Mouse (Mus musculus): ENCODE measurements at regions not wholly inside any gene's neighbourhood (a gene's known extent, or its start where the extent isn't known, plus 50 kb on each side); places are given as distances from the start of the nearest gene placed in this dataset.

- POLR2A ChIA-PET, result interaction anchor here (0.6 kb wide), 1 partner anchor 640 kb away, joined by 3 read pairs; no protein-coding TSS in a partner anchor
- TF ChIP-seq CTCF (IDR thresholded peaks at IDR 0.05), result no peak
- DNase-seq (ENCODE audit: low read depth, low spot score), result no peak
- in situ Hi-C loops (cut with MboI; ENCODE audit: low pct_unique_long_range_greater_than_20kb), result no loop called here
- H3K27me3 ChIP-seq, result no peaks in the 10 kb centered on the region
- CTCF ChIA-PET, result no interaction called here
- no peak for ATAC-seq
These were observed 148.9 kb upstream of the Nr2f2 start for GRCm38 (mm10) chr7:70515341-70515851.

GRCm38 (mm10) chr7:70514666-70515065 lies 148.1 kb upstream of the Nr2f2 start:
- no peaks in the 10 kb centered on the region for H3K27me3 ChIP-seq
- in situ Hi-C loops (cut with MboI; ENCODE audit: low pct_unique_long_range_greater_than_20kb), result no loop called here
- ATAC-seq (peak; percentile 47), DNase-seq (ENCODE audit: low read depth, low spot score) (no peak)
- TF ChIP-seq CTCF (IDR thresholded peaks at IDR 0.05), result no peak
- CTCF ChIA-PET, result interaction anchor here (1.4 kb wide), 1 partner anchor 150 kb away, joined by 3 read pairs; no protein-coding TSS in a partner anchor
- POLR2A ChIA-PET, result no interaction called here

DNA sequence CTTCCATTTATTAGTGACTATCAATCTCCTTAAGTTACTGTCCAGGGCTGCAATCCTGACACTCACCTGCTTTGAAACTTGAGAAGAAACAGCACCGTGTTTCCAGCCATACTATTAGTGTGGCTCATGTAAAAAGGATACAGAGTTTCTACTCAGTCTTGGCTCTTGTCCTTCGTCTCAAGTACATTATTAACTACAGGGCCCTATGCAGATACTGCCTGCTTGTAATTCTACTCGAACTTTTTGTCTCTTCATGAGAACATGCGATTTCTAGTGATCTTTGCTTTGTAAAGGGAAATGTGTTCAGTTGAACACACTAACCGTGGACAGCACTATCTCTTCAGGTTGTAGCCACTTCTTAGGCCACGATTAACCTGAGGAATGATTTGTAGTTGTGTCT lies 145.8 kb upstream of the Nr2f2 start:
- no peaks in the 10 kb centered on the region for H3K27me3 ChIP-seq
- POLR2A ChIA-PET, result no interaction called here
- DNase-seq (ENCODE audit: low read depth, low spot score) (no peak), ATAC-seq (no peak)
- CTCF ChIA-PET, result no interaction called here
- in situ Hi-C loops (cut with MboI; ENCODE audit: low pct_unique_long_range_greater_than_20kb), result no loop called here
- no peak for TF ChIP-seq CTCF (IDR thresholded peaks at IDR 0.05)

- no peaks in the 10 kb centered on the region for H3K27me3 ChIP-seq
- POLR2A ChIA-PET, result no interaction called here
- no peak for ATAC-seq
- TF ChIP-seq CTCF (IDR thresholded peaks at IDR 0.05), result no peak
- CTCF ChIA-PET, result interaction anchor here (1.3 kb wide), 1 partner anchor 40 kb away, joined by 4 read pairs; no protein-coding TSS in a partner anchor
- in situ Hi-C loops (cut with MboI; ENCODE audit: low pct_unique_long_range_greater_than_20kb), result no loop called here
- DNase-seq (ENCODE audit: low read depth, low spot score), result no peak
These were observed 139.2 kb upstream of the Nr2f2 start for GRCm38 (mm10) chr7:70505671-70506181.

- H3K27me3 ChIP-seq, result no peaks in the 10 kb centered on the region
- no peak for DNase-seq (ENCODE audit: low read depth, low spot score)
- no peak for TF ChIP-seq CTCF (IDR thresholded peaks at IDR 0.05)
- in situ Hi-C loops (cut with MboI; ENCODE audit: low pct_unique_long_range_greater_than_20kb), result no loop called here
- CTCF ChIA-PET, result no interaction called here
- ATAC-seq, result no peak
- POLR2A ChIA-PET, result no interaction called here
These were observed 135.3 kb upstream of the Nr2f2 start for GRCm38 (mm10) chr7:70501821-70502220.

DNA sequence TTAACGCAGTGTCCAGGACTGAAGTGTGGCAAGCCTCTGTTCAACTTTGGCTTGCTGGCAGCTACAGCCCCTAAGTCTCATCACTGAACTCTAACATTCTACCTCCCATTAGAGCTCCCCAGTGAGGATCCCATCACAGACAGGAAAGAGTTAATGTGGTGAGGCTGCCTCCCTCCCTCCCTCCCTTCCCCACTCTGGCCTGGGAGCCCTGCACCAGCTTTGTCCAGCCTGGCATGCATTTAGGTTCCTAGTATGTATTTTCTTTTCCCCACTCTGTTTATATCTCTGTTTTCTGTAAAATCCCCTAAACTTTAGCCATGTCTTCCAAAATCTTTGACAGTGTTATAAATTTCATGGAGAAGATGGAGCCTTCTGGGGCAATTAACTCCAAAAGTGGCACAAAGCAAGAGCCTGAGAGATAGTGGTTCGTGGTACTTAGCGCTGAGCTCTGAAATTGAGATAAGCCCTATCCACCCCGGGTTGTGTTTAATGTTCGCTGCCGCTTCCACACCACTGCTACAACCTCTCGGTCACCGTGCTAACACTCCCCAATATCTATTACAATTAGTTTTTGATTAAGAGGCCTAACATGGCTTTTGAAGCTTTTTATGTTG lies 130.1 kb upstream of the Nr2f2 start:
- no peaks in the 10 kb centered on the region for H3K27me3 ChIP-seq
- POLR2A ChIA-PET, result interaction anchor here (0.5 to 0.6 kb wide), 2 partner anchors 8 to 396 kb away, joined by 5 to 8 read pairs; no protein-coding TSS in a partner anchor
- ATAC-seq (no peak), DNase-seq (ENCODE audit: low read depth, low spot score) (no peak)
- CTCF ChIA-PET, result interaction anchor here (1.1 to 1.3 kb wide), 3 partner anchors 13 to 36 kb away, joined by 3 to 4 read pairs (median 3); no protein-coding TSS in a partner anchor
- in situ Hi-C loops (cut with MboI; ENCODE audit: low pct_unique_long_range_greater_than_20kb), result no loop called here
- no peak for TF ChIP-seq CTCF (IDR thresholded peaks at IDR 0.05)

DNA sequence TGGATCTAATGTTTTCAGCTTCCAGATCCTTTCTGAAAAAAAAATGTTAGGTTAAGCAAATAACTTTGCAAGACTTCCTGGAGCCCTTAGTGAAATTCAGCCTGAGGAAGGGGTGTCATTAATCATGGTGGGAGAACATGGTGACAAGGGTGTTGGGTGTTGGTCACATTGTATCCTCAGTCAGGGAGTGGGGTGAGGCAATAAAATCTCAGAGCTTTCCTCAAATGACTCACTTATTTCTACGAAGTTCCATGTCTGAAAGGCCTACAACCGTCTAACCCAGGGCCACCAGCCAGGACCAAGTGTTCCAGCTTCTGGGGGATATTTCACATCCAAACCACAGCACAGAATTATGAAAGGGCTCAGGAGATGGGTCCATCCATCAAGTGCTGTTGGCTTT lies 117.7 kb upstream of the Nr2f2 start:
- in situ Hi-C loops (cut with MboI; ENCODE audit: low pct_unique_long_range_greater_than_20kb), result no loop called here
- H3K27me3 ChIP-seq, result no peaks in the 10 kb centered on the region
- ATAC-seq (no peak), DNase-seq (ENCODE audit: low read depth, low spot score) (no peak)
- POLR2A ChIA-PET, result no interaction called here
- CTCF ChIA-PET, result interaction anchor here (1.2 kb wide), 1 partner anchor 12 kb away, joined by 3 read pairs; no protein-coding TSS in a partner anchor
- TF ChIP-seq CTCF (IDR thresholded peaks at IDR 0.05), result no peak

GRCm38 (mm10) chr7:70483536-70483935 lies 117.0 kb upstream of the Nr2f2 start:
- ATAC-seq, result no peak
- no peaks in the 10 kb centered on the region for H3K27me3 ChIP-seq
- POLR2A ChIA-PET, result no interaction called here
- TF ChIP-seq CTCF (IDR thresholded peaks at IDR 0.05), result no peak
- in situ Hi-C loops (cut with MboI; ENCODE audit: low pct_unique_long_range_greater_than_20kb), result no loop called here
- CTCF ChIA-PET, result interaction anchor here (1.2 kb wide), 1 partner anchor 13 kb away, joined by 3 read pairs; no protein-coding TSS in a partner anchor
- no peak for DNase-seq (ENCODE audit: low read depth, low spot score)

DNA sequence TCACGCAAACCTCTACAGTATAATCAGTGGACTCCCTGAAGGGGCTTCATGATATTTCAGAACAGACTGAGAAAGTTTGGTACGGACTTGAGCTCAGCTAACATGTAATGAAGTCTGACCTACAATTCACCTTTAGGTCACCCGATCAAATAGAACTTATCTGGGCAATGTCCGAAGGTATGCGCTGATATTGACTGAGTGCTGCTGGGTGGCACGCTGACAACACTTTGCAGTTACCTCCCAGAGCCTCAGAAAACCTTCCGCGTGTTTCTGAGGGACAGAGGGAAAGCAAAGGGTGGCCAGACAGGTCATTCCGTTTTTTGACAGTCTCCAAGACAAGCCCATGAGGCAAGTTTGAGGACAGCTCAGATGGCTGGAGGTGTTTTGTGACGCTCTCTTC lies 115.3 kb upstream of the Nr2f2 start:
- POLR2A ChIA-PET, result no interaction called here
- in situ Hi-C loops (cut with MboI; ENCODE audit: low pct_unique_long_range_greater_than_20kb), result no loop called here
- DNase-seq (ENCODE audit: low read depth, low spot score) (no peak), ATAC-seq (no peak)
- no peak for TF ChIP-seq CTCF (IDR thresholded peaks at IDR 0.05)
- no peaks in the 10 kb centered on the region for H3K27me3 ChIP-seq
- CTCF ChIA-PET, result interaction anchor here (0.6 kb wide), 1 partner anchor 241 kb away, joined by 3 read pairs; no protein-coding TSS in a partner anchor

DNA sequence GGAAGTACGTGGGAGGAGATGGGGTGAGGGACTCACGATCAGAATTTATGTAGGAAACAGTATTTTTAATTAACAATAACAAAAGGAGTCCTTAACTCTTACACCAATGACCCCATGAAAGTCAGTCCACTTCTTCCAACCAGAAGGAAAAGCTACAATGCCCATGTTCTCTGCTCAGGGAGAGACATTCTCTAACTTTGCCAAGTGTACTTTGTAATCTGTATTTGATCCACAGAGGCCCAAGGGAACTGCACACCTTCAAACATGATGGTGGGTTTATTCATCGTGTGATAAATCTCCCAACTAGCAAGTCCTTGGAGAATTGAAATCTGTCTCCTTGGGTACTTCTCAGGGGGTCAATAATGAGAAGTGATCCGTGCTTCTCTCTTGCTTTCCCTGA lies 106.3 kb upstream of the Nr2f2 start:
- POLR2A ChIA-PET, result no interaction called here
- in situ Hi-C loops (cut with MboI; ENCODE audit: low pct_unique_long_range_greater_than_20kb), result no loop called here
- ATAC-seq, result no peak
- TF ChIP-seq CTCF (IDR thresholded peaks at IDR 0.05), result no peak
- H3K27me3 ChIP-seq, result no peaks in the 10 kb centered on the region
- no peak for DNase-seq (ENCODE audit: low read depth, low spot score)
- CTCF ChIA-PET, result no interaction called here

DNA sequence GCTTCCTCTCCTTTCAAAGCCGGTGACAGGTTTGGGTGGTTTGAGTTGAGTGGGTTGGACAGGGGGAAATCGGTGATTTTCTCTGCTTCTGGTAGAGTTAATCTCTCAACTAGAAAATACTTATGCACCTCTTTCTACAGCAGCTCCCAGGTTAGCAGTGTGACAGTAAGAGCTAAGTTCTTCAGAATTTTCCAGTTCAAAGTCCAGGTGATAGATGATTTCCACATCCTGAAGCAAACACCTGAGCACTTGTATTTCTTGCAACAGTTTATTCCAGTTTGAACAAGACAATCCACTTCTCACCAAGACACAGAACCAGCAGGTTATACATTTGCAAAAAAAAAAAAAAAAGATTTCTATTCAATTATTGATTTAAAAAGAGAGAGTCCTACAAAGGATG lies 104.0 kb upstream of the Nr2f2 start:
- POLR2A ChIA-PET, result no interaction called here
- CTCF ChIA-PET, result no interaction called here
- DNase-seq (ENCODE audit: low read depth, low spot score), result no peak
- no peak for TF ChIP-seq CTCF (IDR thresholded peaks at IDR 0.05)
- no peak for ATAC-seq
- no peaks in the 10 kb centered on the region for H3K27me3 ChIP-seq
- in situ Hi-C loops (cut with MboI; ENCODE audit: low pct_unique_long_range_greater_than_20kb), result no loop called here

All from Patski (cell line).